Mouse (Mus musculus) CH12.LX (cell line): ENCODE results near the gene G6pc. TPM values are rescaled to one million over a fixed set of nuclear protein-coding genes. Genes with fewer than 3 reads are reported as not detected.

Source experiments
- DNase-seq: peaks from one replicate; pipeline ENCODE4 v3.0.0-alpha.2; 2013; ENCODE audit errors: extremely low read depth
- H3K27ac ChIP-seq: 2 replicates; pipeline ENCODE4 v1.5.1; 2012; ENCODE audit warnings: low read depth, mild to moderate bottlenecking, control low read depth, moderate library complexity; ENCODE audit not compliant: insufficient read depth
- H3K27me3 ChIP-seq: replicated peaks from 2 replicates; pipeline ENCODE3; 2012; ENCODE audit warnings: inconsistent platforms
- H3K36me3 ChIP-seq, 2 experiments: replicated peaks in 1 of 2; 2 replicates each; pipeline versions ENCODE3 to v1.6.1; 2012; ENCODE audit warnings: inconsistent platforms in 1 of 2, low read length in 1 of 2, mild to moderate bottlenecking in 1 of 2, mixed read lengths in 1 of 2, moderate library complexity in 1 of 2; ENCODE audit not compliant: control insufficient read depth in 1 of 2, insufficient read depth in 1 of 2
- H3K4me1 ChIP-seq, 2 experiments: 2 replicates each; pipeline ENCODE4 v1.6.1; 2012; ENCODE audit warnings: inconsistent platforms in 1 of 2, moderate library complexity in 1 of 2; ENCODE audit not compliant: insufficient read depth in 2 of 2, control insufficient read depth in 1 of 2
- H3K4me2 ChIP-seq: 2 replicates; pipeline ENCODE4 v1.6.1; 2012; ENCODE audit warnings: low read depth, mild to moderate bottlenecking, control low read depth; ENCODE audit not compliant: poor library complexity, insufficient read depth, severe bottlenecking
- H3K4me3 ChIP-seq, 3 experiments: fragments of 150-350 bp in 1 of 3; sonication (generic) in 1 of 3; replicated peaks in 1 of 3; 2 replicates each; pipeline versions ENCODE3 to v1.5.1; 2011 to 2012; ENCODE audit warnings: low read depth in 2 of 3, low read length in 2 of 3, mild to moderate bottlenecking in 2 of 3, moderate library complexity in 2 of 3, control low read depth in 1 of 3, improper control_type of control experiment in 1 of 3, inconsistent platforms in 1 of 3, mixed read lengths in 1 of 3; ENCODE audit not compliant: poor library complexity in 1 of 3
- H3K79me2 ChIP-seq: replicated peaks from 2 replicates; pipeline ENCODE4 v1.6.1; 2012; ENCODE audit warnings: mild to moderate bottlenecking, moderate library complexity; ENCODE audit not compliant: control insufficient read depth, poor library complexity, insufficient read depth, severe bottlenecking; ENCODE audit errors: extremely low read depth
- H3K9ac ChIP-seq: 2 replicates; pipeline ENCODE4 v1.6.1; 2012; ENCODE audit warnings: low read depth, mild to moderate bottlenecking, control low read depth, moderate library complexity; ENCODE audit not compliant: insufficient read depth
- H3K9me3 ChIP-seq: replicated peaks from 2 replicates; pipeline ENCODE3; 2012; ENCODE audit warnings: low read length, inconsistent platforms, mixed read lengths
- CHD2 ChIP-seq: IDR thresholded peaks from 2 replicates; pipeline ENCODE4 v1.6.1; 2011; ENCODE audit warnings: low read length, improper control_type of control experiment
- CTCF ChIP-seq, 2 experiments: IDR thresholded peaks in 1 of 2; conservative IDR thresholded peaks in 1 of 2; 2 replicates each; pipeline ENCODE4 v1.5.1; 2011 to 2012; ENCODE audit warnings: low read depth in 2 of 2, low read length in 2 of 2, improper control_type of control experiment in 1 of 2, inconsistent platforms in 1 of 2, mild to moderate bottlenecking in 1 of 2, moderate library complexity in 1 of 2
- E2F4 ChIP-seq: IDR thresholded peaks from 2 replicates; pipeline ENCODE4 v1.6.1; 2011; ENCODE audit warnings: low read depth, low read length, improper control_type of control experiment; ENCODE audit not compliant: insufficient replicate concordance
- GABPA ChIP-seq: IDR thresholded peaks from 2 replicates; pipeline ENCODE4 v1.6.1; 2012; ENCODE audit warnings: low read depth, low read length, improper control_type of control experiment, inconsistent platforms; ENCODE audit not compliant: insufficient replicate concordance
- IRF4 ChIP-seq: IDR thresholded peaks from 2 replicates; pipeline ENCODE4 v1.6.1; 2014; ENCODE audit warnings: low read depth, mild to moderate bottlenecking, inconsistent platforms, low read length, improper control_type of control experiment
- JUN ChIP-seq: IDR thresholded peaks from 2 replicates; pipeline ENCODE4 v1.6.1; 2011; ENCODE audit warnings: low read depth, mild to moderate bottlenecking, low read length, improper control_type of control experiment, moderate library complexity; ENCODE audit not compliant: insufficient read depth
- JUND ChIP-seq: conservative IDR thresholded peaks from 2 replicates; pipeline ENCODE4 v1.6.1; 2011; ENCODE audit warnings: low read depth, low read length, improper control_type of control experiment
- KAT2A ChIP-seq: IDR thresholded peaks from 2 replicates; pipeline ENCODE4 v1.6.1; 2012; ENCODE audit warnings: low read length, improper control_type of control experiment, inconsistent platforms; ENCODE audit not compliant: insufficient replicate concordance
- MAFK ChIP-seq: IDR thresholded peaks from 2 replicates; pipeline ENCODE4 v1.6.1; 2011; ENCODE audit warnings: low read length, improper control_type of control experiment; ENCODE audit not compliant: insufficient replicate concordance
- MAX ChIP-seq: IDR thresholded peaks from 2 replicates; pipeline ENCODE4 v1.6.1; 2011; ENCODE audit warnings: low read length, improper control_type of control experiment
- MAZ ChIP-seq: IDR thresholded peaks from 2 replicates; pipeline ENCODE4 v1.6.1; 2012; ENCODE audit warnings: low read depth, mild to moderate bottlenecking, inconsistent platforms, low read length, improper control_type of control experiment, moderate library complexity
- MYC ChIP-seq: IDR thresholded peaks from 2 replicates; pipeline ENCODE4 v1.6.1; 2011; ENCODE audit warnings: low read depth, mild to moderate bottlenecking, improper control_type of control experiment, low read length
- NELFE ChIP-seq: IDR thresholded peaks from 2 replicates; pipeline ENCODE4 v1.6.1; 2011; ENCODE audit warnings: low read depth, low read length, improper control_type of control experiment
- NRF1 ChIP-seq: IDR thresholded peaks from 2 replicates; pipeline ENCODE4 v1.6.1; 2014; ENCODE audit warnings: low read depth, mild to moderate bottlenecking, inconsistent platforms, low read length, improper control_type of control experiment, moderate library complexity
- POLR2AphosphoS2 ChIP-seq: IDR thresholded peaks from 2 replicates; pipeline ENCODE4 v1.6.1; 2011; ENCODE audit warnings: low read depth, low read length, improper control_type of control experiment
- RCOR1 ChIP-seq: conservative IDR thresholded peaks from 2 replicates; pipeline ENCODE4 v1.6.1; 2012; ENCODE audit warnings: low read depth, mild to moderate bottlenecking, inconsistent platforms, low read length, improper control_type of control experiment
- SIN3A ChIP-seq: IDR thresholded peaks from 2 replicates; pipeline ENCODE4 v1.6.1; 2012; ENCODE audit warnings: low read length, improper control_type of control experiment, inconsistent platforms
- SMC3 ChIP-seq: IDR thresholded peaks from 2 replicates; pipeline ENCODE4 v1.6.1; 2011; ENCODE audit warnings: low read depth, low read length, improper control_type of control experiment
- TBP ChIP-seq: conservative IDR thresholded peaks from 2 replicates; pipeline ENCODE4 v1.6.1; 2011; ENCODE audit warnings: low read depth, low read length, improper control_type of control experiment
- TCF12 ChIP-seq: IDR thresholded peaks from 2 replicates; pipeline ENCODE4 v1.6.1; 2014; ENCODE audit warnings: low read depth, mild to moderate bottlenecking, inconsistent platforms, low read length, improper control_type of control experiment
- UBTF ChIP-seq: IDR thresholded peaks from 2 replicates; pipeline ENCODE4 v1.6.1; 2012; ENCODE audit warnings: low read depth, mild to moderate bottlenecking, inconsistent platforms, low read length, improper control_type of control experiment, moderate library complexity
- USF2 ChIP-seq: conservative IDR thresholded peaks from 2 replicates; pipeline ENCODE4 v1.6.1; 2011; ENCODE audit warnings: low read depth, low read length, improper control_type of control experiment
- ZKSCAN1 ChIP-seq: IDR thresholded peaks from 2 replicates; pipeline ENCODE4 v1.6.1; 2012; ENCODE audit warnings: low read depth, inconsistent platforms, low read length, improper control_type of control experiment, borderline replicate concordance
- ZNF384 ChIP-seq: IDR thresholded peaks from 2 replicates; pipeline ENCODE4 v1.6.1; 2012; ENCODE audit warnings: low read depth, low read length, improper control_type of control experiment, inconsistent platforms
- dilution Hi-C: fragments of 300-500 bp; cut with MboI; formaldehyde crosslinking; loops from 2 replicates; pipeline ENCODE4 v1.14.3; 2020; ENCODE audit warnings: low sequenced_read_pairs; ENCODE audit not compliant: extremely low pct_unique_long_range_greater_than_20kb, extremely low pct_ligation_motif_present
- in situ Hi-C: fragments of 300-500 bp; cut with MboI; formaldehyde crosslinking; loops from 3 replicates; pipeline ENCODE4 v1.14.3; 2019; ENCODE audit warnings: low sequenced_read_pairs, low pct_ligation_motif_present, low pct_unique_long_range_greater_than_20kb, mixed read lengths
- polyA plus RNA-seq: library from polyadenylated mRNA; unstranded; fragments of >175 nt; gene quantifications from 2 replicates; pipeline ENCODE4 v1.2.1, GENCODE M21; 2012; ENCODE audit warnings: low read depth; ENCODE audit not compliant: insufficient read length
- total RNA-seq, 2 experiments: library from RNA; depleted of rRNA; stranded (reverse); fragments of 300-350 nt in 1 of 2; fragments of >200 nt in 1 of 2; gene quantifications; 2 replicates each; pipeline ENCODE4 v1.2.3; 2012 to 2014

The G6pc gene
- total and polyA plus RNA-seq, 3 experiments: 0.08 TPM; not detected in 2

DNA sequence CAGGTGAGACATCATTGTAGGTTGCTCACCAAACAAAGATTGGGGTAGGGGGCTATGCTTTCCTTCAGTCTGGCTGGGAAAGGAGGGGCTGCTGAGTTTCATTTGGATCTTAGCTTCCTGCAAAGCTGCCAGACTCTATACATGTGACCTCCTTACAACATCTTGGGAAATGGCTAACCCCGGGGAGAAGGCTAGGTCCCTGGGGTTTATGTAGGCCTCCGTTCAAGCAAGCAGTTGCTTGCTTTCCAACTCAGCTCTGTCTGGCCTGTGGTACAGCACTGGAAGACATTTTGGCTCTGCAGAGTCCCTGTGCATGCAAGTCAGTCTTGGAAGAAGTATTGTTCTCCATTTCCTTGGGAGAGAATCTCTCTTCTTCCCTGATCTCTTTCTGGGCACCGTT is 34.8 kb upstream of the G6pc start:
- Histone ChIP-seq H3K9ac (no peak overlapping the region), H3K4me2 (no peak overlapping the region), H3K9me3 (no peaks in the 10 kb centered on the region), H3K79me2 (no peaks in the 10 kb centered on the region), H3K4me1 (peaks cover under 1 to 13% of the 10 kb centered on the region in 2 experiments; a peak in 2 of 4 replicates), H3K4me3 (no peak overlapping the region)
- no peak for DNase-seq
- dilution Hi-C loops: no loop called here
- no peak for TF ChIP-seq GABPA
- TF ChIP-seq SIN3A: no peak
- no peak for TF ChIP-seq TBP
- TF ChIP-seq JUN: no peak
- no peak for TF ChIP-seq IRF4
- TF ChIP-seq UBTF: no peak
- TF ChIP-seq USF2: no peak
- no peak for TF ChIP-seq SMC3
- no peak for TF ChIP-seq CTCF (conservative IDR thresholded peaks at IDR 0.05 in 1 of 2, IDR thresholded peaks at IDR 0.05 in 1 of 2; ENCODE audit: low read depth in 2 of 2, low read length in 2 of 2)
- no peak for TF ChIP-seq KAT2A
- TF ChIP-seq MAZ: no peak
- TF ChIP-seq CHD2: no peak
- TF ChIP-seq POLR2AphosphoS2: no peak
- TF ChIP-seq, all 38 proteins: peak for 0
- H3K27ac ChIP-seq: no peak overlapping the region
- in situ Hi-C loops: loop anchor here (10.0 kb wide), 1 partner anchor 62 kb away; no protein-coding TSS in a partner anchor
- no peaks in the 10 kb centered on the region for H3K27me3 ChIP-seq
- H3K36me3 ChIP-seq: peaks cover 7 to 52% of the 10 kb centered on the region in 2 experiments

DNA sequence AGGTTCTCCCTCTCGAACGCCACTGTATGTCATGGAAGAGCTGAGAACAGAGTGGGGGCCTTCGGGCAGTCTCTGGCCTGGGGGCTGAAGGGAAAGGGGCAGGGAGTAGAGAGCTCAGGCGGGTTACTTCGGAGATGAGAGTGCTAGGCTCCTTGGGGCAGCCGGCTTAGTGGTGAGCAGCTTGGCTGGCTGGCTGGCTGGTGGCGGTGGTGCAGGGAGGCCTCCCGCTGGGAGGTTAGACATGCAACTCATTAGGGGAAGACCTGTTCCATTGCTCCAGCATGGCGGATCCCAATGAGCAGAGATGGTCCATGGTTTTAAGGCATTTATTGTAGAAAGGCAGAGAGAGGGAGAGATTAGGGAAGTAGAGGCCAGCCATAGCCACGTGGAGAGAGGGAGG is 33.3 kb upstream of the G6pc start:
- H3K4me3 ChIP-seq: no peak overlapping the region
- H3K79me2 ChIP-seq: no peaks in the 10 kb centered on the region
- in situ Hi-C loops: loop anchor here (10.0 kb wide), 1 partner anchor 61 kb away; no protein-coding TSS in a partner anchor
- no peaks in the 10 kb centered on the region for H3K27me3 ChIP-seq
- peaks cover 3 to 18% of the 10 kb centered on the region in 2 experiments; a peak in 2 of 4 replicates for H3K4me1 ChIP-seq
- no peak overlapping the region for H3K27ac ChIP-seq
- no peaks in the 10 kb centered on the region for H3K9me3 ChIP-seq
- TF ChIP-seq MYC (no peak), NELFE (no peak), ZKSCAN1 (no peak), E2F4 (no peak), MAFK (no peak), IRF4 (no peak), SMC3 (no peak), RCOR1 (no peak), TCF12 (no peak), TBP (no peak), NRF1 (no peak), JUND (no peak), MAX (no peak), ZNF384 (no peak)
- TF ChIP-seq, all 38 proteins: peak for 0
- Histone ChIP-seq H3K9ac (no peak overlapping the region), H3K4me2 (no peak overlapping the region), H3K36me3 (peaks cover 0 to 45% of the 10 kb centered on the region in 2 experiments)
- no peak for DNase-seq
- dilution Hi-C loops: no loop called here
